ENCODE assay signal across 10 mouse cellular contexts in genomic region chr11:89209531-89209950, GRCm38 (mm10).
DNase-seq lines count a peak whose midpoint lies in the region; ATAC-seq lines count a peak whose summit lies in the region.
"Had no signal": no experiment of that assay in that cellular context is flagged by ENCODE, and none has a peak within 500 bp of the region (broad histone marks: within the 10 kb centered on the region; RNA-seq: fewer than 3 reads in every experiment).

No protein-coding gene starts in this region.

- peak overlapping the region; percentile 37; the same call in 1 of the 2 replicates for H3K4me2 ChIP-seq in embryonic facial prominence, embryonic 14.5 days (ENCODE audit: low read depth, low read length)
- H3K4me2 ChIP-seq in hindbrain, embryonic 15.5 days, result peak overlapping the region; percentile 24
- peak overlapping the region; percentile 6; the same call in 1 of the 2 replicates for H3K4me2 ChIP-seq in neural tube, embryonic 14.5 days (ENCODE audit: low read depth, low read length)

- H3K27ac ChIP-seq in embryonic facial prominence, embryonic 14.5 days (replicated peaks; ENCODE audit: low read depth, low read length), result no peak overlapping the region
- H3K27ac ChIP-seq in hindbrain, embryonic 15.5 days (replicated peaks), result no peak overlapping the region
- no peak overlapping the region for H3K27ac ChIP-seq in neural tube, embryonic 14.5 days (ENCODE audit: low read depth, low read length)

- H3K36me3 ChIP-seq in embryonic facial prominence, embryonic 14.5 days (ENCODE audit: control insufficient read depth, insufficient read depth, low read length), result no peaks in the 10 kb centered on the region
- H3K36me3 ChIP-seq in hindbrain, embryonic 15.5 days, result no peaks in the 10 kb centered on the region
- H3K36me3 ChIP-seq in neural tube, embryonic 14.5 days (ENCODE audit: control insufficient read depth, insufficient read depth, low read length), result no peaks in the 10 kb centered on the region

- peak; percentile 64 for ATAC-seq in embryonic facial prominence, embryonic 14.5 days (ENCODE audit: low read depth)
- ATAC-seq in hindbrain, embryonic 15.5 days (ENCODE audit: low FRiP score, low read depth), result no peak
- no peak for ATAC-seq in neural tube, embryonic 14.5 days (ENCODE audit: low read depth)

- no peak overlapping the region for H3K4me3 ChIP-seq in embryonic facial prominence, embryonic 14.5 days (ENCODE audit: low read depth, low read length)
- no peak overlapping the region for H3K4me3 ChIP-seq in hindbrain, embryonic 15.5 days
- H3K4me3 ChIP-seq in neural tube, embryonic 14.5 days (ENCODE audit: low read depth, low read length), result no peak overlapping the region

- H3K27me3 ChIP-seq in embryonic facial prominence, embryonic 14.5 days (replicated peaks; ENCODE audit: control insufficient read depth, insufficient read depth, low read length), result no peaks in the 10 kb centered on the region
- no peaks in the 10 kb centered on the region for H3K27me3 ChIP-seq in hindbrain, embryonic 15.5 days
- no peaks in the 10 kb centered on the region for H3K27me3 ChIP-seq in neural tube, embryonic 14.5 days (ENCODE audit: control insufficient read depth, insufficient read depth, low read length)

- H3K9me3 ChIP-seq in embryonic facial prominence, embryonic 14.5 days (ENCODE audit: control insufficient read depth, low read length), result no peaks in the 10 kb centered on the region
- no peaks in the 10 kb centered on the region for H3K9me3 ChIP-seq in hindbrain, embryonic 15.5 days
- no peaks in the 10 kb centered on the region for H3K9me3 ChIP-seq in neural tube, embryonic 14.5 days (ENCODE audit: control insufficient read depth, low read length)

- 0 out of 2 replicates have a peak, but pooled peaks cover 12% of the 10 kb centered on the region for H3K4me1 ChIP-seq in embryonic facial prominence, embryonic 14.5 days (ENCODE audit: control insufficient read depth, insufficient read depth, low read length)
- peaks cover 5% of the 10 kb centered on the region for H3K4me1 ChIP-seq in hindbrain, embryonic 15.5 days (replicated peaks)
- H3K4me1 ChIP-seq in neural tube, embryonic 14.5 days (ENCODE audit: control insufficient read depth, insufficient read depth, low read length), result no peaks in the 10 kb centered on the region

- no peak overlapping the region for H3K9ac ChIP-seq in embryonic facial prominence, embryonic 14.5 days (ENCODE audit: low read depth, low read length)
- no peak overlapping the region for H3K9ac ChIP-seq in hindbrain, embryonic 15.5 days
- H3K9ac ChIP-seq in neural tube, embryonic 14.5 days (replicated peaks; ENCODE audit: low read depth, low read length), result no peak overlapping the region

- DNase-seq in kidney, postnatal 14 days, result peak; percentile 4
- no peak for DNase-seq in kidney, adult 11 months
- peak; percentile 63 for DNase-seq in embryonic facial prominence, embryonic 14.5 days (ENCODE audit: low spot score)
- DNase-seq in layer of hippocampus, postnatal 36 days, result no peak
- no peak for DNase-seq in thymus, postnatal 10 days (ENCODE audit: low spot score in 2 of 2)
- DNase-seq: cerebellum, postnatal 25 days; heart, postnatal 10 days; thymus, adult 18-20 months had no signal

- WGBS in embryonic facial prominence, embryonic 14.5 days, result 22% methylated on average over 11 of the region's 11 CpGs
- 22% methylated on average over 11 of the region's 11 CpGs for WGBS in hindbrain, embryonic 15.5 days
- 25% methylated on average over 11 of the region's 11 CpGs for WGBS in neural tube, embryonic 14.5 days

Comparison
In these comparisons a context has a peak if more than half of its experiments do, and no peak if none do; other contexts are left out.
1. DNase-seq: peak in kidney, postnatal 14 days (single experiment) and embryonic facial prominence, embryonic 14.5 days (single experiment); none in kidney, adult 11 months (single experiment), layer of hippocampus, postnatal 36 days (0 of 2) and thymus, postnatal 10 days (0 of 2).
2. Peak in every context shown above with its lines, with median percentiles within 50 percentile points of each other: H3K4me2 ChIP-seq.